ENCODE assay signal across 9 mouse cellular contexts in genomic region chr11:94570612-94571011, GRCm38 (mm10). TPM values are rescaled to one million over a fixed set of nuclear protein-coding genes. Genes with fewer than 3 reads are reported as not detected.
DNase-seq lines count a peak whose midpoint lies in the region; ATAC-seq and TF ChIP-seq lines count a peak whose summit lies in the region.
"Had no signal": no experiment of that assay in that cellular context is flagged by ENCODE, and none has a peak within 500 bp of the region (broad histone marks: within the 10 kb centered on the region; RNA-seq: fewer than 3 reads in every experiment).

No protein-coding gene starts in this region.

- no peak for TF ChIP-seq CTCF in forebrain, postnatal 0 days (IDR thresholded peaks at IDR 0.05; ENCODE audit: low read depth)

- WGBS in forebrain, embryonic 10.5 days = 62% methylated on average over 9 of the region's 9 CpGs
- WGBS in forebrain, postnatal 0 days = 51% methylated on average over 9 of the region's 9 CpGs
- WGBS in embryonic facial prominence, embryonic 12.5 days = 52% methylated on average over 9 of the region's 9 CpGs
- 48% methylated on average over 9 of the region's 9 CpGs for WGBS in forebrain, embryonic 12.5 days

- no peak for ATAC-seq in forebrain, postnatal 0 days
- ATAC-seq in embryonic facial prominence, embryonic 12.5 days (ENCODE audit: insufficient number of reproducible peaks, insufficient read depth, low FRiP score, low TSS enrichment) = no peak
- ATAC-seq in forebrain, embryonic 12.5 days (ENCODE audit: low FRiP score) = no peak

- no peak overlapping the region for H3K9ac ChIP-seq in forebrain, postnatal 0 days
- H3K9ac ChIP-seq in embryonic facial prominence, embryonic 12.5 days = no peak overlapping the region
- H3K9ac ChIP-seq in forebrain, embryonic 12.5 days = no peak overlapping the region
- H3K9ac ChIP-seq: midbrain, embryonic 12.5 days had no signal

- peaks cover 10% of the 10 kb centered on the region; the same call in 1 of the 2 replicates for H3K4me1 ChIP-seq in forebrain, embryonic 10.5 days
- no peaks in the 10 kb centered on the region for H3K4me1 ChIP-seq in forebrain, postnatal 0 days (ENCODE audit: insufficient read depth)
- no peaks in the 10 kb centered on the region for H3K4me1 ChIP-seq in embryonic facial prominence, embryonic 12.5 days
- no peaks in the 10 kb centered on the region for H3K4me1 ChIP-seq in forebrain, embryonic 12.5 days

- H3K27ac ChIP-seq in forebrain, embryonic 10.5 days = peak overlapping the region; percentile 40; the same call in 1 of the 2 replicates
- no peak overlapping the region for H3K27ac ChIP-seq in forebrain, postnatal 0 days (ENCODE audit: low read depth, low read length)
- H3K27ac ChIP-seq in embryonic facial prominence, embryonic 12.5 days = 0 out of 2 replicates have a peak overlapping the region, but pooled peaks have one; percentile 18
- no peak overlapping the region for H3K27ac ChIP-seq in forebrain, embryonic 12.5 days
- H3K27ac ChIP-seq: midbrain, embryonic 12.5 days had no signal

- DNase-seq in forebrain, embryonic 10.5 days (ENCODE audit: extremely low spot score, low spot score) = no peak
- DNase-seq in forebrain, postnatal 0 days = no peak
- DNase-seq in kidney, adult 9 months = peak; percentile 67
- DNase-seq in lung, postnatal 10 days = peak; percentile 83
- DNase-seq in cerebellum, adult 9-10 months = no peak
- no peak for DNase-seq in cerebellum, postnatal 4 days (ENCODE audit: low spot score in 2 of 2)

- H3K4me2 ChIP-seq in forebrain, postnatal 0 days (ENCODE audit: low read depth) = no peak overlapping the region
- no peak overlapping the region for H3K4me2 ChIP-seq in embryonic facial prominence, embryonic 12.5 days (replicated peaks)
- no peak overlapping the region for H3K4me2 ChIP-seq in forebrain, embryonic 12.5 days
- H3K4me2 ChIP-seq: midbrain, embryonic 12.5 days had no signal

- H3K9me3 ChIP-seq in forebrain, embryonic 10.5 days = no peaks in the 10 kb centered on the region
- H3K9me3 ChIP-seq in forebrain, postnatal 0 days (ENCODE audit: low read length) = no peaks in the 10 kb centered on the region
- H3K9me3 ChIP-seq in embryonic facial prominence, embryonic 12.5 days = no peaks in the 10 kb centered on the region
- no peaks in the 10 kb centered on the region for H3K9me3 ChIP-seq in forebrain, embryonic 12.5 days
- H3K9me3 ChIP-seq: midbrain, embryonic 12.5 days had no signal

- peaks cover 16% of the 10 kb centered on the region for H3K27me3 ChIP-seq in forebrain, embryonic 10.5 days (ENCODE audit: poor library complexity, severe bottlenecking)
- H3K27me3 ChIP-seq in forebrain, postnatal 0 days (ENCODE audit: insufficient read depth, low read length) = no peaks in the 10 kb centered on the region
- peaks cover 10% of the 10 kb centered on the region for H3K27me3 ChIP-seq in embryonic facial prominence, embryonic 12.5 days
- peaks cover 10% of the 10 kb centered on the region for H3K27me3 ChIP-seq in forebrain, embryonic 12.5 days

- no peak overlapping the region for H3K4me3 ChIP-seq in forebrain, embryonic 10.5 days
- H3K4me3 ChIP-seq in forebrain, postnatal 0 days (ENCODE audit: low read depth, low read length) = no peak overlapping the region
- H3K4me3 ChIP-seq in embryonic facial prominence, embryonic 12.5 days = no peak overlapping the region
- H3K4me3 ChIP-seq in forebrain, embryonic 12.5 days (replicated peaks) = no peak overlapping the region
- H3K4me3 ChIP-seq: midbrain, embryonic 12.5 days had no signal

- peaks cover 30% of the 10 kb centered on the region for H3K36me3 ChIP-seq in forebrain, embryonic 10.5 days (replicated peaks)
- H3K36me3 ChIP-seq in forebrain, postnatal 0 days (ENCODE audit: insufficient read depth) = no peaks in the 10 kb centered on the region
- peaks cover 17% of the 10 kb centered on the region; the same call in 1 of the 2 replicates for H3K36me3 ChIP-seq in embryonic facial prominence, embryonic 12.5 days
- no peaks in the 10 kb centered on the region for H3K36me3 ChIP-seq in forebrain, embryonic 12.5 days (replicated peaks)

RNA-seq across cellular contexts. Expression of gene Chad, which starts 5.8 kb away (rescaled TPM):
- polyA plus RNA-seq in forebrain, embryonic 10.5 days (2016; fragmentation: Nextera tagmentation; extraction: Ambion mirVana) = 0.09 and 0.21 TPM in 2 replicates
- not detected in 2 replicates for total RNA-seq in forebrain, postnatal 0 days (2014; rRNA removed)
- polyA plus RNA-seq in forebrain, postnatal 0 days (2015; fragmentation: Nextera tagmentation; extraction: Ambion mirVana) = 0.30 and 0.44 TPM in 2 replicates
- 2.0 and 3.6 TPM in 2 replicates for polyA plus RNA-seq in embryonic facial prominence, embryonic 12.5 days (2016; fragmentation: Nextera tagmentation; extraction: Ambion mirVana)
- polyA plus RNA-seq in forebrain, embryonic 12.5 days (2016; fragmentation: Nextera tagmentation; extraction: Ambion mirVana) = 0.69 TPM in 1 of 2 replicates, not detected in the other

RNA-seq across cellular contexts. Expression of gene Rsad1, which starts 21.6 kb away (rescaled TPM):
- 3.7 and 5.6 TPM in 2 replicates for polyA plus RNA-seq in forebrain, embryonic 10.5 days (2016; fragmentation: Nextera tagmentation; extraction: Ambion mirVana)
- total RNA-seq in forebrain, postnatal 0 days (2014; rRNA removed) = 12.2 and 12.6 TPM in 2 replicates
- polyA plus RNA-seq in forebrain, postnatal 0 days (2015; fragmentation: Nextera tagmentation; extraction: Ambion mirVana) = 7.7 and 8.8 TPM in 2 replicates
- 5.0 and 5.7 TPM in 2 replicates for polyA plus RNA-seq in embryonic facial prominence, embryonic 12.5 days (2016; fragmentation: Nextera tagmentation; extraction: Ambion mirVana)
- 2.8 and 3.0 TPM in 2 replicates for polyA plus RNA-seq in forebrain, embryonic 12.5 days (2016; fragmentation: Nextera tagmentation; extraction: Ambion mirVana)

RNA-seq across cellular contexts. Expression of gene Acsf2, which starts 31.1 kb away (rescaled TPM):
- 3.7 TPM in 2 replicates for polyA plus RNA-seq in forebrain, embryonic 10.5 days (2016; fragmentation: Nextera tagmentation; extraction: Ambion mirVana)
- 2.6 and 4.3 TPM in 2 replicates for total RNA-seq in forebrain, postnatal 0 days (2014; rRNA removed)
- 1.5 and 1.6 TPM in 2 replicates for polyA plus RNA-seq in forebrain, postnatal 0 days (2015; fragmentation: Nextera tagmentation; extraction: Ambion mirVana)
- polyA plus RNA-seq in embryonic facial prominence, embryonic 12.5 days (2016; fragmentation: Nextera tagmentation; extraction: Ambion mirVana) = 5.5 and 5.9 TPM in 2 replicates
- 3.5 and 4.0 TPM in 2 replicates for polyA plus RNA-seq in forebrain, embryonic 12.5 days (2016; fragmentation: Nextera tagmentation; extraction: Ambion mirVana)

RNA-seq across cellular contexts. Expression of gene Mycbpap, which starts 49.1 kb away (rescaled TPM):
- 3.4 and 4.5 TPM in 2 replicates for polyA plus RNA-seq in forebrain, embryonic 10.5 days (2016; fragmentation: Nextera tagmentation; extraction: Ambion mirVana)
- total RNA-seq in forebrain, postnatal 0 days (2014; rRNA removed) = 0.77 and 2.1 TPM in 2 replicates
- polyA plus RNA-seq in forebrain, postnatal 0 days (2015; fragmentation: Nextera tagmentation; extraction: Ambion mirVana) = 1.5 and 1.7 TPM in 2 replicates
- 2.5 and 3.7 TPM in 2 replicates for polyA plus RNA-seq in embryonic facial prominence, embryonic 12.5 days (2016; fragmentation: Nextera tagmentation; extraction: Ambion mirVana)
- polyA plus RNA-seq in forebrain, embryonic 12.5 days (2016; fragmentation: Nextera tagmentation; extraction: Ambion mirVana) = 3.7 and 3.8 TPM in 2 replicates

RNA-seq across cellular contexts. Expression of gene Lrrc59, which starts 59.0 kb away (rescaled TPM):
- 283 and 286 TPM in 2 replicates for polyA plus RNA-seq in forebrain, embryonic 10.5 days (2016; fragmentation: Nextera tagmentation; extraction: Ambion mirVana)
- total RNA-seq in forebrain, postnatal 0 days (2014; rRNA removed) = 116 and 127 TPM in 2 replicates
- polyA plus RNA-seq in forebrain, postnatal 0 days (2015; fragmentation: Nextera tagmentation; extraction: Ambion mirVana) = 144 and 145 TPM in 2 replicates
- 222 and 225 TPM in 2 replicates for polyA plus RNA-seq in embryonic facial prominence, embryonic 12.5 days (2016; fragmentation: Nextera tagmentation; extraction: Ambion mirVana)
- 218 and 229 TPM in 2 replicates for polyA plus RNA-seq in forebrain, embryonic 12.5 days (2016; fragmentation: Nextera tagmentation; extraction: Ambion mirVana)

Comparison
In these comparisons a context has a peak if more than half of its experiments do, and no peak if none do; other contexts are left out.
1. H3K27ac ChIP-seq: peak in forebrain, embryonic 10.5 days (single experiment) and embryonic facial prominence, embryonic 12.5 days (single experiment); none in forebrain, postnatal 0 days (single experiment) and forebrain, embryonic 12.5 days (single experiment).
2. DNase-seq: peak in kidney, adult 9 months (single experiment) and lung, postnatal 10 days (single experiment); none in forebrain, embryonic 10.5 days (single experiment), forebrain, postnatal 0 days (single experiment), cerebellum, adult 9-10 months (single experiment) and cerebellum, postnatal 4 days (0 of 2).